Mouse (Mus musculus) bone marrow macrophage, adult 2 months (primary cell): ENCODE results near the gene Irak3.

Source experiments
- CTCF ChIP-seq: IDR thresholded peaks from 2 replicates; pipeline ENCODE4 v1.5.1; 2012; ENCODE audit warnings: low read depth, mild to moderate bottlenecking, low read length, moderate library complexity
- POLR2A ChIP-seq: IDR thresholded peaks from 2 replicates; pipeline ENCODE4 v1.6.1; 2012; ENCODE audit warnings: mild to moderate bottlenecking, low read depth, low read length, borderline replicate concordance

- no peak for TF ChIP-seq CTCF
- no peak for TF ChIP-seq POLR2A
These were observed 10.8 kb downstream of the Irak3 start for GRCm38 (mm10) chr10:120191165-120191564.
